Mouse (Mus musculus): ENCODE data around the gene Gm11437.
A peak's percentile ranks its signal among the peaks of the same experiment; 100 is the strongest.

Gene Gm11437

GRCm38 (mm10) chr11:84167046-84167526 lies at the start of gene Gm11437:
Gene Gm11437, minus strand, starts transcription at chr11:84167476.
- no peak for DNase-seq

- no peak for DNase-seq
These were observed 43.6 kb upstream of the Gm11437 start for GRCm38 (mm10) chr11:84210876-84211275.

- DNase-seq: no peak
These were observed 38.5 kb upstream of the Gm11437 start for GRCm38 (mm10) chr11:84205776-84206175.

- DNase-seq: no peak
These were observed 30.5 kb upstream of the Gm11437 start for GRCm38 (mm10) chr11:84197607-84198402.

GRCm38 (mm10) chr11:84194751-84195150 lies 27.5 kb upstream of the Gm11437 start:
- DNase-seq: no peak

- no peak for DNase-seq
These were observed 26.0 kb upstream of the Gm11437 start for GRCm38 (mm10) chr11:84193249-84193648.

- DNase-seq: no peak
These were observed 23.4 kb upstream of the Gm11437 start for GRCm38 (mm10) chr11:84190581-84191233.

- DNase-seq: no peak
These were observed 21.3 kb upstream of the Gm11437 start for GRCm38 (mm10) chr11:84188530-84188929.

- DNase-seq: no peak
These were observed 14.0 kb upstream of the Gm11437 start for GRCm38 (mm10) chr11:84181286-84181685.

GRCm38 (mm10) chr11:84179954-84180598 lies 12.8 kb upstream of the Gm11437 start:
- DNase-seq: peak; percentile 72 to 78

GRCm38 (mm10) chr11:84179226-84179953 lies 12.1 kb upstream of the Gm11437 start:
- peak; percentile 93 to 94 for DNase-seq

- DNase-seq: no peak
These were observed 11.3 kb upstream of the Gm11437 start for GRCm38 (mm10) chr11:84178571-84178970.

- DNase-seq: no peak
These were observed 5.5 kb upstream of the Gm11437 start for GRCm38 (mm10) chr11:84172539-84173435.

GRCm38 (mm10) chr11:84168701-84169288 lies 1.5 kb upstream of the Gm11437 start:
- peak in 1 of 2 experiments; percentile 4 for DNase-seq

GRCm38 (mm10) chr11:84164561-84164960 lies 2.7 kb downstream of the Gm11437 start:
- no peak for DNase-seq

GRCm38 (mm10) chr11:84164123-84164522 lies 3.2 kb downstream of the Gm11437 start:
- no peak for DNase-seq

- no peak for DNase-seq
These were observed 10.6 kb downstream of the Gm11437 start for GRCm38 (mm10) chr11:84156535-84157262.

- peak; percentile 11 to 14 for DNase-seq
These were observed 16.4 kb downstream of the Gm11437 start for GRCm38 (mm10) chr11:84150884-84151283.

- no peak for DNase-seq
These were observed 21.2 kb downstream of the Gm11437 start for GRCm38 (mm10) chr11:84146081-84146480.

- no peak for DNase-seq
These were observed 22.0 kb downstream of the Gm11437 start for GRCm38 (mm10) chr11:84145201-84145798.

All from B cell, adult 2 months (primary cell).